Mouse (Mus musculus): Measurements from ENCODE around the gene Aplnr.

Gene Aplnr

DNA sequence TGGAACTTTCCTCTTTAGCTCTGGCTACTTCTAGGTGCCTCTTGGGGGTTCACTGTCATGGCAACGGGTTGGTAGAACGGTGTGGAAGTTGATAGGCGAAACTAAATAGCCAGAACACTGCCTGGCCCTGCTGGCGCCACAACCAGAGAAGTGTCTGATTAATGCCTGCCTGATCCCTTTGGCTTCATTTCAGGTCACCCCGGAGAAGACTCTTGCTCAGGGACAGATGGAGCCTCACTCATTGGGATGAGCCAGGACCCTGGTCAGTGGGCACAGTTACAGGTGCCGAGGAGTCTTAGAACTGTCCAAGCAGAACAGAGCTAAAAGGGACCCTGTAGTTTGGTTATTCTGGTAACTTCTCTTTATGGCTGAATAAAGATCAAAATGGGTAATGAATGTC, 37.5 kb downstream of the Aplnr start:
- DNase-seq (ENCODE audit: low read depth in 2 of 2, low spot score in 2 of 2): no peak

GRCm38 (mm10) chr2:85178139-85178800, 42.2 kb downstream of the Aplnr start:
- no peak for DNase-seq (ENCODE audit: low read depth in 2 of 2, low spot score in 2 of 2)

- no peak for DNase-seq (ENCODE audit: low read depth in 2 of 2, low spot score in 2 of 2)
Observed at GRCm38 (mm10) chr2:85187582-85188151, 51.6 kb downstream of the Aplnr start.

Measured in CD8-positive naive resting alpha-beta T cell, adult 2 months (primary cell).